Mouse (Mus musculus): ENCODE measurements around the gene Maml1. TPM values are rescaled to one million over a fixed set of nuclear protein-coding genes. Genes with fewer than 3 reads are reported as not detected.

The Maml1 gene
- polyA plus RNA-seq, 1 experiment from 2014 or later = 7.5 TPM

DNA sequence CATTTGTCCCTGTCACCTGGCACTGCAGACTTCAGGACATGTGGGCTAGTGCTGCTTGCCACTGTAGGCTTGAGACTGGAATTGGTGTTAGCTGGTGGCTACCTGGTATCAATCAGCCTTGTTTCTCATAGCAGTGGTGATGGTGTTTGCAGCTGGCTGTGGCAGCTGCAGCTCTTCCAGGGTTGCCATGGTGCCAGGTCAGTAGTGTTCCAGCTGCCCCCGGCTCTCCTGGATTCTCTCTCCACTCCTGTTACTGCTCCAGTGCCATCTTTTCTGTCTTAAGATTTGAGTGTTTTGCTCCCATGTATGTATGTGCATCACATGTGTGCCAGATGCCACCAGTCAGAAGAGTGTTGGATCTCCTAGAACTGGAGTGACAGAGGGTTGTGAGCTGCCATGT lies 38.7 kb downstream of the Maml1 start:
- Histone ChIP-seq H3K4me2 (replicated peaks) (no peak overlapping the region), H3K9ac (no peak overlapping the region), H3K36me3 (peaks cover 33% of the 10 kb centered on the region), H3K4me3 (no peak overlapping the region), H3K27ac (0 out of 2 replicates have a peak overlapping the region, but pooled peaks have one; percentile 40), H3K4me1 (peaks cover 16% of the 10 kb centered on the region), H3K27me3 (no peaks in the 10 kb centered on the region), H3K9me3 (no peaks in the 10 kb centered on the region)
- no peak for ATAC-seq (ENCODE audit: low FRiP score, low read depth)
- WGBS = 42% methylated on average over 1 of the region's 1 CpGs

DNA sequence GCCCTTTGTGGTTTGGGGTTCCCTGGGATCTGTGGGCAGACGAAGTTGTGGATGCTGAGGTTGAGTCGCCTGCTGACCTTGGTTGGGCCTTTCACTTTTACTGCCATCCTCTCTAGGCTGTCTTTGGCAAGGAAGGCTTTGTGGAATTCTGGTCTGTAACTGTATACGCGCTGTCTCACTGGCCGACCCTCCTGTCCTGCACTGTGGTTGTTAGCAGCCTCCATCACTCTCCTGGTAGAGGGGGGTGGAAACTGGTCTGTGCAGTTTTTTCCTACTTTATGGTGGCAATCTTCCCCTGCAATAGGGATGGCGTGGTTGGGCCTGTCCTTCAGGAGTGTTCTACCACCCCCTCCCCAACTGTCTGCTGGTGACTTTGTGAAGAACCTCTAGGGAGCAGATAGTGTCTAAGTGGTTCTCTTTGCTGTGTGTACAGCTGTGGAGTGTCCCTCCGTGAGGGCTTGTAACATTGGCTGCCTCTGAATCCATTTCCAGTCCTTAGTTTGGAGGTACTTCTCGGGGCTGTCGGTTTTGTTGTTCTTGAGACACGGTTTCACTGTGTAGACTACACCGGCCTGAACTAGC lies 39.3 kb downstream of the Maml1 start:
- WGBS = 47% methylated on average over 11 of the region's 11 CpGs
- Histone ChIP-seq H3K9ac (no peak overlapping the region), H3K9me3 (no peaks in the 10 kb centered on the region), H3K27me3 (no peaks in the 10 kb centered on the region), H3K36me3 (peaks cover 26% of the 10 kb centered on the region), H3K27ac (peak overlapping the region; percentile 40; the same call in 1 of the 2 replicates), H3K4me1 (peaks cover 16% of the 10 kb centered on the region), H3K4me3 (no peak overlapping the region), H3K4me2 (replicated peaks) (no peak overlapping the region)
- peak; percentile 62; the same call in 1 of the 2 replicates for ATAC-seq (ENCODE audit: low FRiP score, low read depth)

DNA sequence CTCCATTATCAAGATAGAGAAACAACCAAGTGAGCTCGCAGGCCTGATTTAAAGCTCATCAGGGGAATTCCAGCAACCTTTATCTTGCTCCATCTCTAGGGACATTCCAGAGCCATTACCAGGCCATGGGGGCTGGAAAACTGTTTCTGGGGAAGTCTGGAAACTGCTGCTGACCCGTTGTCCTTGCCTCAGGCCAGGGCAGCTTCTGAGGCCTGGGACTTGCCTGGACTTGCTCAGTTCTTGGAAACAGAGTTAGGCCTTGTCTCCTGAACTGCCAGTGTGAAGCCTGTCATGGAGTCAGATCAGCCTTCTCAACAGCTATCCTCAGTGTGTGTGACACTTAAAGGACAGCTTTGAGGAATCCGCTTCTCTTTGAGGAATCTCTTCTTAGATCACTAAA lies 39.9 kb downstream of the Maml1 start:
- no peak for ATAC-seq (ENCODE audit: low FRiP score, low read depth)
- 33% methylated on average over 3 of the region's 3 CpGs for WGBS
- Histone ChIP-seq H3K4me2 (replicated peaks) (no peak overlapping the region), H3K27ac (peak overlapping the region; percentile 7; the same call in 1 of the 2 replicates), H3K27me3 (no peaks in the 10 kb centered on the region), H3K4me3 (no peak overlapping the region), H3K9ac (no peak overlapping the region), H3K36me3 (peaks cover 20% of the 10 kb centered on the region), H3K9me3 (no peaks in the 10 kb centered on the region), H3K4me1 (peaks cover 16% of the 10 kb centered on the region)

DNA sequence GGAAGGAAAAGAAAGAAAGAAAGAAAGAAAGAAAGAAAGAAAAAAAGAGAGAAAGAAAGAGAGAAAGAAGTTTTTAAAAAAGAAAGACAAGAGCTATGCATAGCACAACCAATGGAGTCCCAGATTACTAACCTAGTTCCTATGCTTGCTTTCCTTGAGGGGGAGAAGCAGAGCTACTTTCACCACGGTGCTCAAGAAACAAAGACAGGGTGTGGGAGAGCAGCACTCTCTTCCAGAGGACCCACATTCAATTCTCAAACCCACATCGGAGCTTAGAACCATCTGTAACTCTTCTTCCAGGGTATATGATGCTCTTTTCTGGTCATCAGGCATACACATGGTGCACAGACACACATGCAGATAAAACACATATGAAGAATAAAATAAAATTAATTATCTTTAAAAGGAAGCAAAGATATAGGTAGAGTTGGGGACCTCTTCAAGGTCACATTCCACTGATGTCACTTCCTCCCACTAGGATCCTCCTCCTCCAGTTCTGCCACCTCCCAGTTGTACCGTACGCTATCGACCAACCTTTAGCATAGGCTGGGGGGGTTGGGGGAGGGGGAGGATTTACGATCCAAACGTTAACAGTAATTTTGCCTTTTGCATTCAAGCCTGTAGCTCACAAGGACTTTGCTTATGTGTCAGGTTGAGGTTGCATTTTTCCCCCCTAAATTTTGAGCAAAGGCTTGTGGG lies 43.5 kb downstream of the Maml1 start:
- WGBS = 67% methylated on average over 7 of the region's 7 CpGs
- Histone ChIP-seq H3K4me1 (peaks cover 15% of the 10 kb centered on the region), H3K27me3 (no peaks in the 10 kb centered on the region), H3K9me3 (no peaks in the 10 kb centered on the region), H3K4me3 (no peak overlapping the region), H3K27ac (no peak overlapping the region), H3K36me3 (no peaks in the 10 kb centered on the region), H3K9ac (no peak overlapping the region), H3K4me2 (replicated peaks) (no peak overlapping the region)
- ATAC-seq (ENCODE audit: low FRiP score, low read depth) = no peak

DNA sequence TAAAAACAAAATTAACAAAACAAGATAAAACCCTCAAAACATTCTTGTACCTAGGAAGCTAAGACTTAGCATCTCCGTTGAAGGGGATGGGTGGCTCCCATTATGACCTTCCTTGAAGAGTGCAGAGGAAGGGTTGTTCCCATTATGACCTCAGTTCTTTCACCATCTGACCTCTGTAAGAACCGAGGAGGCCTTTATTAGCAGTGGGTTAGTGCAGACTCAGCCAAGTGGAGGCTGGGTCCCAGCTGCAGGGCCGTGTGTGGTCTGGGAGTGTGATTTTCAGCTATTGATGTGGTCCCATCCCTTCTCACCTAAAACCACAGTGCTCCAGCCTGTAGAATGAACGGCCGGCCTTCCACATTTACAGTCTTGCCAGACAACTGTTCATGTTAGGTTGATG lies 46.8 kb downstream of the Maml1 start:
- no peaks in the 10 kb centered on the region for H3K36me3 ChIP-seq
- H3K27me3 ChIP-seq = no peaks in the 10 kb centered on the region
- H3K9me3 ChIP-seq = no peaks in the 10 kb centered on the region
- no peak for ATAC-seq (ENCODE audit: low FRiP score, low read depth)
- H3K9ac ChIP-seq = no peak overlapping the region
- no peak overlapping the region for H3K4me2 ChIP-seq (replicated peaks)
- H3K4me1 ChIP-seq = no peaks in the 10 kb centered on the region
- H3K27ac ChIP-seq = no peak overlapping the region
- 65% methylated on average over 5 of the region's 5 CpGs for WGBS
- no peak overlapping the region for H3K4me3 ChIP-seq

DNA sequence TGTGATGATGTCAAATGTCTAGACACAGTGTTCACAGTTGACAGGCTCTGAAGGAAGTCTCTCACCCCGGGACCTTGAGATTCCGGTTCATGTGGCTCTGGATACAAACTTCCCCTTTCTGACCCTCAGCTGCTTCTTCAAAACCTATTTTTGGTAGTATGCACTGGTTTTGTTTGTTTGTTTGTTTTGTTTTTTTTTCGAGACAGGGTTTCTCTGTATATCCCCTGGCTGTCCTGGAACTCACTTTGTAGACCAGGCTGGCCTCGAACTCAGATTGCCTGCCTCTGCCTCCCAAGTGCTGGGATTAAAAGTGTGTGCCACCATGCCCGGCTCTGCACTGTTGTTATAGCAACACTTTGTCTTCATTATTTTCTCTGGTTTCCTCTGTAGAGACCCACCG lies 48.2 kb downstream of the Maml1 start:
- H3K4me3 ChIP-seq = no peak overlapping the region
- WGBS = 84% methylated on average over 6 of the region's 6 CpGs
- no peak overlapping the region for H3K27ac ChIP-seq
- H3K36me3 ChIP-seq = no peaks in the 10 kb centered on the region
- H3K4me2 ChIP-seq (replicated peaks) = no peak overlapping the region
- ATAC-seq (ENCODE audit: low FRiP score, low read depth) = no peak
- no peaks in the 10 kb centered on the region for H3K4me1 ChIP-seq
- peaks cover 8% of the 10 kb centered on the region for H3K27me3 ChIP-seq
- no peak overlapping the region for H3K9ac ChIP-seq
- no peaks in the 10 kb centered on the region for H3K9me3 ChIP-seq

DNA sequence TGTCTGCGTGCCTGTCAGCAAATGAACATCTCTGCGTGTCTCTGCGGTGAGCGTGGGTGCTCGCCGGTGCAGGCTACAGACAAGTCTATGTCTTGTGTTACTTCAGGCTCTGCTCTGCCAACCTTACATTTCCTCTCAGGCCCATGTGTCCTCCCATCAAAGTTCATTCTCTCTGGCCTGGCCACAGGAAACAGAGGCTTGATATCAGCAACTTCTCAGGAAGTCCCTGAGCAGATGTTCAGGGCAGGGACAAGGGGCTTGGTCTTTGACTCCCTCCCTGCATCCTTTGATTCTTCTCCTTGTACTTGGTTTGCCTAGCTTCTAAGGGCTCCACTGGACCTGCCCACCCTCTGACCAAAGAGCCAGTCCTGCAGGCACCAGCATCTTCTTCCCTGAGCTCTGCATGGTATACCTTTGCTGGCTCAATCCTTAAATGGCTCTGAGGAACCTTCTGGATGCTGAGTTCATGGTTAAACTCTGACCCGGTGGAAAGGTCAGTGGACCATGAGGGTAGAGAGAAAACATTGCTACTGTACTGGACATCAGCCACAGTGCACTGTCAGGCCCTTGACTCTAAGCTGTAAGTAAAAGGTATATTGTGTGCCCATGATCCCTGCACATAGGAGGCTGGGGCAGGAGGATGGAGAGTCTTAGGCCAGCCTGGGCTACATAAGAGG lies 51.7 kb downstream of the Maml1 start:
- H3K4me2 ChIP-seq (replicated peaks) = no peak overlapping the region
- no peak overlapping the region for H3K27ac ChIP-seq
- peaks cover 37% of the 10 kb centered on the region for H3K27me3 ChIP-seq
- no peak for ATAC-seq (ENCODE audit: low FRiP score, low read depth)
- no peaks in the 10 kb centered on the region for H3K9me3 ChIP-seq
- H3K4me3 ChIP-seq = no peak overlapping the region
- H3K9ac ChIP-seq = no peak overlapping the region
- WGBS = 92% methylated on average over 7 of the region's 7 CpGs
- peaks cover 14% of the 10 kb centered on the region for H3K4me1 ChIP-seq
- H3K36me3 ChIP-seq = no peaks in the 10 kb centered on the region

DNA sequence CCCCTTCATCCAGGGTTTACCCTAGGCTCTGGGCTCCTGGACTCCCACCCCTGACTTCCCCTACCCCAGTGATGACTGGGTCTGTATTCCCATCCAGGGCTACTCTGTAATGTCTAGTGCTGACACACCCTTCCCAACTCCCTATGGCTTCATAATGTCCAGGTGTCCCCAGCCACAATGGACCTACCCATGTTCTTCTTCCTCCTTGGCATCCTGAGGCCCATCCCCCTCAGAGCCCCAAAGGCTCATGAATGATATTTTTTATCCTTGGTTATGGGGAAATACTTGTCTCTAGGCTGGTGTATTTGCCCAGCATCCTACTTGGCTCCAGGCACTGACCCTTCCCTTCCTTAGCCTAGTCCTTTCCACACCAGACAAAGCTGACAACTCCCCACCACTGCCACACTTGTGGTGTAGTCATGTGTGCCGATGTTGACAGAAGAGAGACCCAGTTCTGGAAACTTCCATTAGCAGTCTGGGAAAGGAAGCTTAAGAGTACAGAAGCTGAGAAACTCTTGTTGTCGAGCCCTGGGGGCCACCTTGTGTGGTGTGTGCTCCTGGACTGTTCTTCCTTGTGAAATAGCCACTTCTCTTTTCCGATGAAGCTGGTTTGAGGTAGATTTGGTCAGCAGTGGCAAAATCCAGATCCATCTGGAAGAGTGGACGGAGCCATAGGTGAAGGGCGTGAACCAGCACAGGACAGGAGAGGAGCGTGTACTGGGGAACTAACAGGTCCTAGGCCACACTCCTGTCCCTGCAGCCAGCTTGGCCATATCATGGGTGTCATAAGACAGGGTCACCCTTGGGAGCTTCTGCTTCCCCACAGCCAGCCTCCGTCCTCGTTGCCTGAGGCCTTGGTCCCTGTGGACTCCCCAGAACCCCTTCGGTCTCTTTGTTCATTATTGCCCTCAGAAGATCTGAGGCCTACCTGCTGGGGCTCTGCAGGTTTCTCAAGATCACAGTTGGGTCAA lies 53.0 kb downstream of the Maml1 start:
- H3K9ac ChIP-seq = no peak overlapping the region
- ATAC-seq (ENCODE audit: low FRiP score, low read depth) = no peak
- H3K27me3 ChIP-seq = peaks cover 37% of the 10 kb centered on the region
- peaks cover 14% of the 10 kb centered on the region for H3K4me1 ChIP-seq
- no peaks in the 10 kb centered on the region for H3K9me3 ChIP-seq
- 88% methylated on average over 9 of the region's 9 CpGs for WGBS
- H3K36me3 ChIP-seq = peaks cover 9% of the 10 kb centered on the region
- no peak overlapping the region for H3K4me2 ChIP-seq (replicated peaks)
- no peak overlapping the region for H3K27ac ChIP-seq
- no peak overlapping the region for H3K4me3 ChIP-seq

DNA sequence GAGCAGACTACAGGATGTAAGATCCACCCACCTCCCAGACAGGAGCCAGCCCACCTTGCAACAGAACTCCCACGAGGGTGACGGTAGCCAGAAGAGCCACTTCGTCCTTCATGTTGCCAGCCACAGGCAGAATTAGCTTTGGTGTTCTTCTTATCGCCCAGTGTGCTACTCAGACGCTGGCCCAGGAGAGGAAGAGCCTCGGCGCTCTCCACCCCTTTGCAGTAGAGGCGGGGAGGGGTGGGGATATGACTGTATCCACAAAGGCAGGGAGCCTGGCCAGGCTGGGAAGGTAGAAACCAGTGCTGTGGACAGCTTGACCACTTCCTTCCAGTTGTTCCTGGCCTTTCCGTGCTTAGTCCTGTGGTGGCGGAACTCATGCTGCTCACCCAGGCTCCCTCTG lies 53.8 kb downstream of the Maml1 start, which contains the start of gene Ltc4s:
Gene Ltc4s, minus strand, starts transcription at position 293 of the 400 bp plus-strand sequence.
- peaks cover 17% of the 10 kb centered on the region for H3K36me3 ChIP-seq
- no peak within 1 kb of the TSS for H3K27ac ChIP-seq
- H3K27me3 ChIP-seq = peaks cover 37% of the 10 kb centered on the region
- ATAC-seq (ENCODE audit: low FRiP score, low read depth) = no peak
- H3K9ac ChIP-seq = no peak within 1 kb of the TSS
- peak within 1 kb of the TSS; percentile 92 for H3K4me2 ChIP-seq (replicated peaks)
- peak within 1 kb of the TSS; percentile 60 for H3K4me3 ChIP-seq
- peaks cover 14% of the 10 kb centered on the region for H3K4me1 ChIP-seq
- WGBS = 37% methylated on average over 10 of the region's 10 CpGs
- H3K9me3 ChIP-seq = no peaks in the 10 kb centered on the region

DNA sequence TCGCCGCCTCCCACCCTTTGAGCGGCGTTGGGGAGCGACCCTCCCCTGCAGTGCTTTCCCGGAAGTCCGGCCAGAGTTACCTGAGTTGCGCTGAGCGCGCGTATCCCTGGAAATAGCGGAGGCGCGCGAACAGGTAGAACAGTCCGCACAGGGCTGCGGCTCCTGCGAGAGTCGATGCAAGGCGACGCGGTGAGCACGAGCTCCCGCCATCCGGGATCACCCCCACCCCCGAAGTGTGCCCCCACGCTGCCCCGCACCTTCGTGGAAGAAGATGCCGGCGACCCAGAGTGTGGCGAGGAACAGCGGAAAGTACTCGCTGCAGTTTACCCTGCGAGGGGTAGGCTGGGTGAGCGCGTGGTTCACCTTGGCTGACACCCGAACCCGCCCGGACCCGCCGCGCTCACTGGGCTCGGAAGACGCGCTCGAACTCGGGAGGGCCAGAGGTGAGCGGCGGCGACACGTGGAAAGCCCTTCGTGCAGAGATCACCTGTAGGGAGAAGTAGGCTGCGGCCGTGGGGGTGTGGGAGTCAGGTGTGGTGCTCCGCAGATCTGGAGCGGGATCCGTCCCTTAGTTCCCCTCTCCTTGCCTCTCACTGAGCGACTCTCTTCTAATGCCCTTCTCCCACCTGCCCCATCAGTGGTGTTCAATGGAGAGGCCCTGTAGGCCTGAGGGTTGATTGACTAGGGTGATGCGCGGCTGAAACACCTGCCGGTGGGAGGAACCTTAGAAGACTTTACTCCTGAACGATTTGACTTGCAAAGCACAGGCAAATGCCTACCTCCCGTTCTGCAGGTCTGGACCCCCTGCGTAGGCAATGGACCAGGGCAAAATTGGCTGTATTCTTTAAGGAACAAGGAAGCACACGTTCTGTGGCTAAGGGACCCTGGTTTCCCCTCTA lies 54.9 kb downstream of the Maml1 start:
- Histone ChIP-seq H3K27ac (no peak overlapping the region), H3K9me3 (no peaks in the 10 kb centered on the region), H3K36me3 (peaks cover 29% of the 10 kb centered on the region), H3K4me2 (replicated peaks) (peak overlapping the region; percentile 92), H3K4me3 (peak overlapping the region; percentile 60), H3K9ac (peak overlapping the region; percentile 60), H3K27me3 (peaks cover 37% of the 10 kb centered on the region), H3K4me1 (peaks cover 14% of the 10 kb centered on the region)
- 2% methylated on average over 66 of the region's 66 CpGs for WGBS
- ATAC-seq (ENCODE audit: low FRiP score, low read depth) = peak; percentile 67; the same call in 1 of the 2 replicates

DNA sequence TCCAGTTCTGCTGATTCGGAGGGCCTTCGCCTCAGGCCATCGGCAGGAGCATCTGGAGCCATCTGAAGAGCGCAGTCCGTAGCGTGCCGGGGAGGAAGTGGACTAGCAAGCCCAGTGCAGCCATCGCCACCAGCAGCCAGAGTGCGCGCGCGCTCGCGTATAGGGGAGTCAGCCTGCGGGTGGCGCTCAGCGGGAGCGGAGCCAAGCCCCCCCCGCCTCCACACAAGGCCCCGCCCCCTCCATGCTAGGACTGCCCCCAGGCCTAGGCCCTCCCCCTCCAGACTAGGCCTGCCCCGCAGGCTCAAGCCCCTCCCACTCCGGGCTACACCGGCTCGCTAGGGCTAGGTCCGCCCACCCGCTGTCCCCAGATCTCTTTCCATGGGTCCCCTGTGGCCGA lies 55.6 kb downstream of the Maml1 start:
- peaks cover 14% of the 10 kb centered on the region for H3K4me1 ChIP-seq
- H3K4me3 ChIP-seq = peak overlapping the region; percentile 60
- WGBS = 2% methylated on average over 27 of the region's 27 CpGs
- H3K27ac ChIP-seq = no peak overlapping the region
- peaks cover 37% of the 10 kb centered on the region for H3K27me3 ChIP-seq
- H3K9me3 ChIP-seq = no peaks in the 10 kb centered on the region
- H3K36me3 ChIP-seq = peaks cover 35% of the 10 kb centered on the region
- H3K4me2 ChIP-seq (replicated peaks) = peak overlapping the region; percentile 92
- H3K9ac ChIP-seq = peak overlapping the region; percentile 73
- ATAC-seq (ENCODE audit: low FRiP score, low read depth) = peak; percentile 89

Data from limb, embryonic 13.5 days (tissue).